Mouse (Mus musculus) heart, adult 2 months (tissue): ENCODE measurements around the gene Mllt1.

Source experiments
- CTCF ChIP-seq: fragments of 200-600 bp; IDR thresholded peaks from 2 replicates; pipeline ENCODE4 v1.8.1; 2022; ENCODE audit warnings: antibody characterized with exemption, mild to moderate bottlenecking, moderate library complexity
- POLR2A ChIP-seq: fragments of 200-500 bp; IDR thresholded peaks from 2 replicates; pipeline ENCODE4 v1.6.1; 2011; ENCODE audit warnings: mild to moderate bottlenecking, low read depth, low read length, control low read depth; ENCODE audit not compliant: insufficient read depth

- TF ChIP-seq CTCF (no peak), POLR2A (no peak)
These were observed 46.8 kb upstream of the Mllt1 start, which contains the start of gene Acer1 for GRCm38 (mm10) chr17:56982013-56982412.
